Mouse (Mus musculus): Measurements from ENCODE around the gene Stoml1. TPM values are rescaled to one million over a fixed set of nuclear protein-coding genes. Genes with fewer than 3 reads are reported as not detected.

Gene Stoml1
- polyA plus RNA-seq, 1 experiment from 2014 or later = 30.3 TPM

DNA sequence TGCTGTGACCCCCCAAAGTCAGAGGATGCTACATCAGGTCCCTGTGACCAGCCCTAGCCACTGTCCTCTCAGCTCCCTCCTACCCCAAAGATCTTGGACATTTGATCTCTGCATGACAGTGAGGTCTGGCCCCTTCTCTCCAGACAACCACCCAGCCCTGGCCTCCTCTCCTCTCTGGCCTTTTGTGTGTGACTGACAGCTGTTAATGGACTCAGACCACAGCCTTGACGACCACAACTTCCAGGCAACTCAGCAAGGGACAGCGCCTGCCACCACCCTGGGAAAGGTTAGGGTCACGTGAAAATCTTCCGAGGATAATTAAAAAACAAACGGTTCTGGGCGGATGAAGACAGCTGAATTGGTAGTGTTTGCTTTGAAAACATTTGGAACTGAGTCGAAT is 41.6 kb downstream of the Stoml1 start:
- H3K9ac ChIP-seq (replicated peaks; ENCODE audit: low read depth, low read length) = no peak overlapping the region
- no peak for ATAC-seq (ENCODE audit: insufficient number of reproducible peaks, insufficient read depth, low FRiP score, low read depth)
- 58% methylated on average over 7 of the region's 7 CpGs for WGBS
- peaks cover 27% of the 10 kb centered on the region for H3K4me1 ChIP-seq (ENCODE audit: control insufficient read depth, insufficient read depth, low read length)
- no peaks in the 10 kb centered on the region for H3K9me3 ChIP-seq (ENCODE audit: control insufficient read depth, low read depth, low read length)
- H3K27me3 ChIP-seq (ENCODE audit: control insufficient read depth, insufficient read depth, low read length) = no peaks in the 10 kb centered on the region
- no peak overlapping the region for H3K27ac ChIP-seq (ENCODE audit: low read length)
- no peak overlapping the region for H3K4me2 ChIP-seq (replicated peaks; ENCODE audit: low read depth, low read length)
- no peak overlapping the region for H3K4me3 ChIP-seq (ENCODE audit: low read depth, low read length)
- H3K36me3 ChIP-seq (ENCODE audit: control insufficient read depth, insufficient read depth, low read length) = no peaks in the 10 kb centered on the region; the same call in 1 of the 2 replicates

DNA sequence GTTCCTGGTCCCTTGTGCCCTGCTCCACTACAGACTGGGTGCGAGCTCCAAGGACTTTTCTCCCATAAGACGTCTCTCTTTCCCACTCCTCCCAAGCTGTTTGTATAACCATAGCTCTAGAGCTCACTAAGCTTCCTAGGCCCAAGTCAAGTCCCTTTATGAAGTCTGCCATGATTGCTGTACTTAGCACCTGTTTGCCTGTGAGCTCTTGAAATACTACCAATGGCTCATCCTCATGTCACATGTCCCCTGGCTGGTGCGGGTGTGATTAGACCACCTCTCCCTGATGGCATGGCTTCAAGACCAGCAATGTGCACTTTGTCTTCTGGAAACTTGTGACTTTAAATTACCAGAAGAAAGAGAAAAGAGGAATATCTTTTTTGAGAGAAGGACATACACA is 42.4 kb downstream of the Stoml1 start:
- no peaks in the 10 kb centered on the region for H3K27me3 ChIP-seq (ENCODE audit: control insufficient read depth, insufficient read depth, low read length)
- no peaks in the 10 kb centered on the region; the same call in 1 of the 2 replicates for H3K36me3 ChIP-seq (ENCODE audit: control insufficient read depth, insufficient read depth, low read length)
- 75% methylated on average over 3 of the region's 3 CpGs for WGBS
- no peak for ATAC-seq (ENCODE audit: insufficient number of reproducible peaks, insufficient read depth, low FRiP score, low read depth)
- peak overlapping the region; percentile 87; the same call in 1 of the 2 replicates for H3K27ac ChIP-seq (ENCODE audit: low read length)
- H3K4me1 ChIP-seq (ENCODE audit: control insufficient read depth, insufficient read depth, low read length) = peaks cover 34% of the 10 kb centered on the region
- H3K4me2 ChIP-seq (replicated peaks; ENCODE audit: low read depth, low read length) = no peak overlapping the region
- H3K9me3 ChIP-seq (ENCODE audit: control insufficient read depth, low read depth, low read length) = no peaks in the 10 kb centered on the region
- no peak overlapping the region for H3K9ac ChIP-seq (replicated peaks; ENCODE audit: low read depth, low read length)
- no peak overlapping the region for H3K4me3 ChIP-seq (ENCODE audit: low read depth, low read length)

DNA sequence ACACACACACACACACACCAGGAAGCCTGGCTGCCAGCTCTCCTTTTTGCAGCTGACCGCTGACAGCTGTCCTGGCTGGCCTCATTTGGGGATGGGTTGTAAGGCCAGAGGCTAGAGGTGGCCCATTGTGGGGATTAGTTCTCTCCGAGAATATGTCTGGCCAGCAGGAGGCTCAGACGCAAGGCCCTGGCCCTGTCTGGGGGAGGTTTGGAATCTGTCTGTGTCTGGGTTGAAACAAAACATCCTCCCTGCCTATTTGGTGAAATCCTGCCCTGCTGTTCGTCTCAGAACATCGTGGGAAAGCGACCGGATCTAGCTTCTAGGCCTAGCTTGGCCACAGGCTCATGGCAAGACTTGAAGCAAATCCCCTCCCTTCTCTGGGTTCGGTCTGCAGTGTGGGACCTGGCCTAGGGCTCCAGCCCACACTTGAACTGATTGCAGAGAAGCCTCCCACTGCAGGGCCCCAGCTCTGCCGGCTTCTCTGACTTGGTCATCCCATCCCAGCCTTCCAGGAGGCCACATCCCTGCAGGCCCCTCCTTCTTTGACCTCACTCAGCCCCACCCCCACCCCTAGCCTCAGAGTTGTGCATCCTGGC is 42.9 kb downstream of the Stoml1 start:
- ATAC-seq (ENCODE audit: insufficient number of reproducible peaks, insufficient read depth, low FRiP score, low read depth) = peak; percentile 75; the same call in 1 of the 2 replicates
- no peak overlapping the region for H3K9ac ChIP-seq (replicated peaks; ENCODE audit: low read depth, low read length)
- no peak overlapping the region for H3K4me3 ChIP-seq (ENCODE audit: low read depth, low read length)
- no peaks in the 10 kb centered on the region; the same call in 1 of the 2 replicates for H3K36me3 ChIP-seq (ENCODE audit: control insufficient read depth, insufficient read depth, low read length)
- H3K4me1 ChIP-seq (ENCODE audit: control insufficient read depth, insufficient read depth, low read length) = peaks cover 34% of the 10 kb centered on the region
- peak overlapping the region; percentile 87 for H3K27ac ChIP-seq (ENCODE audit: low read length)
- H3K27me3 ChIP-seq (ENCODE audit: control insufficient read depth, insufficient read depth, low read length) = no peaks in the 10 kb centered on the region
- H3K9me3 ChIP-seq (ENCODE audit: control insufficient read depth, low read depth, low read length) = no peaks in the 10 kb centered on the region
- H3K4me2 ChIP-seq (replicated peaks; ENCODE audit: low read depth, low read length) = no peak overlapping the region
- WGBS = 17% methylated on average over 9 of the region's 9 CpGs

DNA sequence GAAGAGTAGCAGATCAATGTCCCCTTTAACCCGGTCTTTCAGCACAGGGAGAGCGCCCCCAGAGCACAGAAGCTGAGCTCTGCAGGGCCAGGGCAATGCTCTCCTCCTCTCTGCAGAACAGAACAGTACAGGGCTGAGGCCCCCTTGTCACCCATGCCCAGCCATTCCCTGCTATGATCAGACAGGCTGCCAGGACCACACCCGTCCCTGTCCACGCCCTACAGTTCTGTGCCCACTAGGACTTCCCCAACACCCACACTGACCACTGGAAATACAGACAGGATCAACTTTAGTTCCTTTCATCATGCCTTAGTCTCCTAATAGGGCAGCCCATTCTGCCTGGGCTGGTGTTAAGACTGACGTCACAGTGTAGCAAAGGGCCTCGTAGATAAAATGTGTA is 44.1 kb downstream of the Stoml1 start:
- Histone ChIP-seq H3K4me3 (ENCODE audit: low read depth, low read length) (no peak overlapping the region), H3K9me3 (ENCODE audit: control insufficient read depth, low read depth, low read length) (no peaks in the 10 kb centered on the region), H3K36me3 (ENCODE audit: control insufficient read depth, insufficient read depth, low read length) (no peaks in the 10 kb centered on the region; the same call in 1 of the 2 replicates), H3K9ac (replicated peaks; ENCODE audit: low read depth, low read length) (no peak overlapping the region), H3K27me3 (ENCODE audit: control insufficient read depth, insufficient read depth, low read length) (no peaks in the 10 kb centered on the region), H3K4me2 (replicated peaks; ENCODE audit: low read depth, low read length) (no peak overlapping the region), H3K27ac (ENCODE audit: low read length) (peak overlapping the region; percentile 87; the same call in 1 of the 2 replicates), H3K4me1 (ENCODE audit: control insufficient read depth, insufficient read depth, low read length) (peaks cover 34% of the 10 kb centered on the region)
- WGBS = 72% methylated on average over 6 of the region's 6 CpGs
- ATAC-seq (ENCODE audit: insufficient number of reproducible peaks, insufficient read depth, low FRiP score, low read depth) = no peak

DNA sequence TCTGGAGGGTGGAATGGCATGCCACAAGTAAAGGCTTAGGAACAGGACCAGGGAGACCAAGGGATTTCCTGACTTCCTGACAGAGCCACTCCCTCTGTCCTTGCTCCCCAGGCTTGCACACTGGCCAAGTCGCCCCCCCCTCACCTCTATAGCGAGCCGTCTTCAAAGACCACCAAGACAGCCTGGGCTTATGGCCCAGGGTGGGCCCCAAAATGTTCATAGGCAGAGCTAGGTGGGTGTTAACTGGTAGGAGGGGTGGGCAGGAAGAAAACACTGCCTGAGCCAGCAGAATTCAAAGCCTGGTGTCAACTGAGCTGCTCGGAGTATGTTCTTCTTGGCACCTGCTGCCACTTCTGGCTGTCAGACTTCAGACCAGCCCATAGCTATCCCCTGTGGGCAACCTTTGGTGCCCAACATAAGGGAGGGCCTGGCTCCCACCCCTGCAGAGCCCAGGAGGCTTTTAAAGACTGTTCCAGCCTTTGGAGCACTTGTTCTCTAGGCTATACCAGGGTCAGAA is 45.1 kb downstream of the Stoml1 start:
- no peak overlapping the region for H3K4me2 ChIP-seq (replicated peaks; ENCODE audit: low read depth, low read length)
- no peaks in the 10 kb centered on the region for H3K27me3 ChIP-seq (ENCODE audit: control insufficient read depth, insufficient read depth, low read length)
- H3K27ac ChIP-seq (ENCODE audit: low read length) = 0 out of 2 replicates have a peak overlapping the region, but pooled peaks have one; percentile 21
- peaks cover 40% of the 10 kb centered on the region for H3K4me1 ChIP-seq (ENCODE audit: control insufficient read depth, insufficient read depth, low read length)
- no peak overlapping the region for H3K4me3 ChIP-seq (ENCODE audit: low read depth, low read length)
- H3K9me3 ChIP-seq (ENCODE audit: control insufficient read depth, low read depth, low read length) = no peaks in the 10 kb centered on the region
- no peak for ATAC-seq (ENCODE audit: insufficient number of reproducible peaks, insufficient read depth, low FRiP score, low read depth)
- H3K9ac ChIP-seq (replicated peaks; ENCODE audit: low read depth, low read length) = no peak overlapping the region
- H3K36me3 ChIP-seq (ENCODE audit: control insufficient read depth, insufficient read depth, low read length) = no peaks in the 10 kb centered on the region
- 68% methylated on average over 4 of the region's 4 CpGs for WGBS

DNA sequence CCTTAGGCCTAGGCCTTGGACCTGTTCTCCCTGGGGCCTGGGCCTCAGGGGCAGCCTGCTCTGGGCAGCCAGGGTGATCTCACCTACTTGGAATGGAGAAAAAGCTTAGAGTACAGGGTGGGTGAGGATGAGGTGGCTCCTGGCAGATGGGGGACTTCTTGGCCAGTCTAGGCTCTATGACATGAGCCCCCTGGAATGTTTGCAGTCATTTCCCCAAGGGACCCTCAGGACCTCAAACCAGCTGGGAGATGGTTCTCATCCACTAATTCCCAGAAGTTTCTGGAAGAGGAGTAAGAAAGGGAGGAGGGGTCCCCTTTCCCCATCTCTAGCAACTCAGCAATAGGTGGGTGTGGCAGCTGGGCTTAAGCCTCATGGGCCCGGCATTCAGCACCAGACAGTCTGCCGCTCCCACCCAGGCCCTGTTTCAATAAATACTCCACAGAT is 46.4 kb downstream of the Stoml1 start:
- Histone ChIP-seq H3K9ac (replicated peaks; ENCODE audit: low read depth, low read length) (no peak overlapping the region), H3K27ac (ENCODE audit: low read length) (peak overlapping the region; percentile 27; the same call in 1 of the 2 replicates), H3K4me1 (ENCODE audit: control insufficient read depth, insufficient read depth, low read length) (peaks cover 54% of the 10 kb centered on the region), H3K4me3 (ENCODE audit: low read depth, low read length) (no peak overlapping the region), H3K9me3 (ENCODE audit: control insufficient read depth, low read depth, low read length) (no peaks in the 10 kb centered on the region), H3K27me3 (ENCODE audit: control insufficient read depth, insufficient read depth, low read length) (no peaks in the 10 kb centered on the region), H3K36me3 (ENCODE audit: control insufficient read depth, insufficient read depth, low read length) (no peaks in the 10 kb centered on the region), H3K4me2 (replicated peaks; ENCODE audit: low read depth, low read length) (no peak overlapping the region)
- ATAC-seq (ENCODE audit: insufficient number of reproducible peaks, insufficient read depth, low FRiP score, low read depth) = no peak
- 34% methylated on average over 2 of the region's 2 CpGs for WGBS

DNA sequence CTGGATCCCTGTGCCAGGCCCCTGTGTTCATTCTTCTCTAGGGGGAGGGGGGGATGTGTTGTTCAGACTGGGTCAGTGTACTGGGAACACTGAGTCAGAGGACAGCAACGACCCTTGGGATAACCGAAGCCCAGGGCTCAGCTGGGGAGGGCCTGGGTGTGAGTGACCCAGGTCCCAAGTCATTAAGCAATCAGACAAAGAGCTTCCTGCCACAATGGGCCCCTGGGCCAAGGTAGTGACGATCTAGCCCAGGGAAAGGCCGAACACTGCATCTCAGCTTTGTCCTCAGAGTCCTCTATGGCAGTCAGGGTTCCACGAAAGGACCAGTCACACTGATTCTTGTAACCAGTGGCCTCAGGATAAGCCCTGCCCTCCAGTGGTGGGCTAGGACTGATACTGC is 50.2 kb downstream of the Stoml1 start:
- Histone ChIP-seq H3K36me3 (ENCODE audit: control insufficient read depth, insufficient read depth, low read length) (no peaks in the 10 kb centered on the region), H3K27me3 (ENCODE audit: control insufficient read depth, insufficient read depth, low read length) (no peaks in the 10 kb centered on the region), H3K9ac (replicated peaks; ENCODE audit: low read depth, low read length) (no peak overlapping the region), H3K4me3 (ENCODE audit: low read depth, low read length) (no peak overlapping the region), H3K27ac (ENCODE audit: low read length) (peak overlapping the region; percentile 82), H3K9me3 (ENCODE audit: control insufficient read depth, low read depth, low read length) (no peaks in the 10 kb centered on the region), H3K4me1 (ENCODE audit: control insufficient read depth, insufficient read depth, low read length) (peaks cover 67% of the 10 kb centered on the region), H3K4me2 (replicated peaks; ENCODE audit: low read depth, low read length) (no peak overlapping the region)
- no peak for ATAC-seq (ENCODE audit: insufficient number of reproducible peaks, insufficient read depth, low FRiP score, low read depth)
- WGBS = 58% methylated on average over 5 of the region's 5 CpGs

DNA sequence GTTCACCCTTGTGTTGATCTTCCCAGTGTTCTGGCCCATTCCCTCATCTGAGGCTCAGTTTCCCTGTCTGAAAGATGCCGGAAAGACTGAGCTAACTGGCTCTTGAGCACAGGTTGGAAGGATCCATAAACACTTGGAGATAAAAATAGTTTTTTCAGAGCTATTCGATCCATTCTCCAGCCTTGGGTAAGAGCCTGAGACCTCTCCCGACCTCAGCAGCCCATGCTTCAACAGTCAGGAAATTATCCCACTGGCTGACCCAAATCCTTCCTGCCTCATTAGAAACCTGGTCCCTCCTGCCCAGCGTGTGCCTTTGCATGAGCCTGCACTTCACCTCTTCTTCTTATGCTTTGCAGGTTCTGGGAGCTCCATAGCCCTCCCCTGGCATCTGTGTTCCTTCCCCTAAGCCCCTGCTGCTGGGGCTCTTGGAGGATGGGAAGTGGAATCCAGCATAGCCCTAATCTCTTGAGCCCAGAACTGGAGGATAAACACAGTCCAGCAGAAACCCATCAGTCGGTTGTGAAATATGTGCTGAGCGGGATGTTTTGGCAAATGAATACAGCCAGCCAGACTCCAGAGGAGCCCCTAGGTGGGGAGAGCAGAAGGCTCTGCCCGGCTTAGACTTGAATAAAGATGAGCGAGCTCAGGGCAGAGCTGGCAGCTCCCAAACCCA is 50.8 kb downstream of the Stoml1 start:
- Histone ChIP-seq H3K9ac (replicated peaks; ENCODE audit: low read depth, low read length) (no peak overlapping the region), H3K27me3 (ENCODE audit: control insufficient read depth, insufficient read depth, low read length) (no peaks in the 10 kb centered on the region), H3K9me3 (ENCODE audit: control insufficient read depth, low read depth, low read length) (no peaks in the 10 kb centered on the region), H3K4me2 (replicated peaks; ENCODE audit: low read depth, low read length) (no peak overlapping the region), H3K27ac (ENCODE audit: low read length) (peak overlapping the region; percentile 82), H3K4me3 (ENCODE audit: low read depth, low read length) (no peak overlapping the region), H3K4me1 (ENCODE audit: control insufficient read depth, insufficient read depth, low read length) (peaks cover 71% of the 10 kb centered on the region), H3K36me3 (ENCODE audit: control insufficient read depth, insufficient read depth, low read length) (no peaks in the 10 kb centered on the region)
- 23% methylated on average over 8 of the region's 8 CpGs for WGBS
- peak; percentile 40; the same call in 1 of the 2 replicates for ATAC-seq (ENCODE audit: insufficient number of reproducible peaks, insufficient read depth, low FRiP score, low read depth)

All from stomach, embryonic 14.5 days (tissue).